Mouse (Mus musculus): ENCODE measurements around the gene Atp5e. TPM values are rescaled to one million over a fixed set of nuclear protein-coding genes. Genes with fewer than 3 reads are reported as not detected.

Atp5e gene
- total RNA-seq (2021), result 100 to 1,000 TPM; 285 to 333 TPM

DNA sequence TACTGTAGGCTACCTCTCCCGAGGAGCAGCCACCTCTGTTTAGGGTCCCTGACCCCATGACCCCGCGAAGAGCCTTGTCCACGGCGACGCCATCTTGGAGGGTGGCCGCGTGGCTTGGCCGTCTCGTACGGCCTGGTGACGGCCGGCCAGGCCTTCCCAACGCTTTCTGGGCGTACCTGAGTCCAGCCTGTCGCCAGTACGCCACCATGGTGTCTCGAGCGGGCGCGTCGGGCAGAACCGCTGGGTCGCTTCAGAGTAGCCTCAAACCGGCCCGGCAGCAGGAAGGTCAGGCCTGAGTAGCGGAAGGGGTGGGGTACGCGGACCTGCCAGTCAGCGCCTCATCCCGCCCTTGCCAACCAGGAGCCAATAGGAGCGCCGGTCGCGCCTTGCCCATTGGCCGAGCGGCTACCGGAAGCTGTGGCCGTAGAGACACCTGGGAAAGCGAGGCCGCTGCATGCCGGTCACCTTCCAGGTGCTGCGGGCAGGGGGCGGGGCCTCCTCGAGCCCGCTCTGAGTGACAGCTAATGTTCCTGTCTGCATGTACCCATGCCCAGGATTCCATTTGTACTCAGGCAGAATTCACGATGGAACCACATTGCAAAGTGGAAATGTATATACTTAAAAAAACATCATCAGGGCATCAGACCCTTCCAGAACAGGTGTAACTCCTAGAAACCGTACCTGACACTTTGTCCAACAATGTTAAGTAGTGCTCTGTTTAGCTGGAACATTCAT is at the start of gene Atp5e:
Gene Atp5e, minus strand, starts transcription at position 317 of the 735 bp plus-strand sequence.
- DNase-seq (ENCODE audit: extremely low spot score in 1 of 2, low spot score in 1 of 2), result peak; percentile 88 to 90

DNA sequence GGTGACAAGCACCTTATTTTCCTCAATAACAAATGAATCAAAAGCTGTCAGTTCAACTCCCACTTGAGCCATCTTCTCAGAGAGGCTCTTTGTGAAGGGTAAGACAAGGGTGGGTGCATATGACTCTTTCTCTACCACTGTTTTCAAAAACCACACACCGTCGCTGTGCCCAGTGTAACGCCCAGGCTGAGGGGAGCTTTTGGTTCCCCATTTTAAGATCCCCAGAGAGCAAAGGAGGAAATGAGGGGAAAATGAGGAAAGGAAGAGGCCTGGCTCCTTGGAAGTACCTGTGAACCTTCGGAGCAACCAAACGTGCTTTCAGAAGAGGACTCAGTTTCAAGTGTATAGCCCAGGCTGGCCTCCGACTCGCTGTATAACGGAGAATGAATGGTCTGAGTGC is 45.9 kb upstream of the Atp5e start:
- DNase-seq (ENCODE audit: extremely low spot score in 1 of 2, low spot score in 1 of 2), result no peak

DNA sequence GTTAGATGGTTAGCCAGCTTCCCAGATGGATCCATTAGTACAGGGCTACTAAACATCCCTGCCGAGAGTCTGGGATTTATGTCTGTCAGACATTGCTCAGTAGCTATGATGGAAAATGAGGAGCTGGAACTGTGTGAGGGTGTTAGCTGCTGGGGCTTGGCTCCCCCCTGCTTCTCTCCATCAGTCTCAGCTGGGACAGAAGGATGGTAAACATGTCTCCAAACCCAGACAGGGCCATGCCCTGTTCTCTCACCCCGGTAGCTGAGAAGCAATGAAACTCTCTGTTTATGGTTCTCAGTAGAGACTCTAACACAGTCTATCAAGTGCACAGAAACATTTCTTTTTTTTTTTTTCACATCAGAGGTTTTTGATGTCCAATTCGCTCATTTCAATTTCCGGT is 44.1 kb upstream of the Atp5e start:
- no peak for DNase-seq (ENCODE audit: extremely low spot score in 1 of 2, low spot score in 1 of 2)

DNA sequence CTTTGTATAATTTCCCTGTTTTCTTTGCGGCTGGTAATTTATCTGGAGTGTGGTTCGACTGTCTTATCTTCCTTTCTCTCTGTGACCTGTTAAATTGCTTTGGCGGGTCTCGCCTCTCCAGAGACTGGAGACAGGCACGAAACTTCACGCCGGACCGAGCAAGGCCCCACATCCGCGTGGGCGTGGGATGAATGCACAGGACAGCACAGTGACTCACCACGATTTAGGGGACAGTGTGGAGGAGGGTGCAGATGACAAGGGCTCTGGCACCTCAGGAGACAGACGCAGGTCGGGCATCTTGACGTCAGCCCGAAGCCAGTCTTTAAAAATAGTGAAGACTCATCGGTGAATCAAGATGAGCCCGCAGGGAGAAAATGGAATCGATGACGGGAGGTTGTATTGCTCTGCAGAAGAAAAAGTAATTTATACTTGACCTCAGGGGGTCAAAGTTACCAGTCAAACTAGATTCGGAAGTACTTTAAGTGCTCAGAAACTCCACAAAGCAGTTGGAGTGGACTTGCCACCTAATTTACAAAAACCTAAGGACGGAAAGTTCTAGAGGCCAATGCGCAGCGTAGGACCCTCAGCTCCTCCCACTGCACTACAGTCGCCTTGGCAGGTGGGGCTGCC is 39.0 kb upstream of the Atp5e start:
- DNase-seq (ENCODE audit: extremely low spot score in 1 of 2, low spot score in 1 of 2), result no peak

DNA sequence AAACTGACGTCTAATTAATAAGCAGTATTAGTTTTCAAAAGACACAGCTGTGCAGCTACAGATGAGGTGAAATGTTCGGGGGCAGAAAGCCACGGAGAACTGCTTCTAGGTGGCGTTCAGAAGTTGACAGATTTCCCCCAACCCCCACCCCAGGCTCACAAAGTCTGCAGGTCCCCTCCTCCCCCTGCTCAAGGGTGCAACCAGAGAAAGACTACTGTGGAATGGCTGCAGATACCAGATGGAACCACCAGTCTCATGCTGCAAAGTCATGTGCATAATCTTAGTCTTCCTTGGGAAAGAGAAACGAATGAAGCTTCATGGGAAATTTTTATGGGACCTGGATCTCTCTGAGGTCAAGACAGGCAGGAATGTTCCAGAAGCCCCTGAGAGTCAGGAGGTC is 38.4 kb upstream of the Atp5e start:
- no peak for DNase-seq (ENCODE audit: extremely low spot score in 1 of 2, low spot score in 1 of 2)

DNA sequence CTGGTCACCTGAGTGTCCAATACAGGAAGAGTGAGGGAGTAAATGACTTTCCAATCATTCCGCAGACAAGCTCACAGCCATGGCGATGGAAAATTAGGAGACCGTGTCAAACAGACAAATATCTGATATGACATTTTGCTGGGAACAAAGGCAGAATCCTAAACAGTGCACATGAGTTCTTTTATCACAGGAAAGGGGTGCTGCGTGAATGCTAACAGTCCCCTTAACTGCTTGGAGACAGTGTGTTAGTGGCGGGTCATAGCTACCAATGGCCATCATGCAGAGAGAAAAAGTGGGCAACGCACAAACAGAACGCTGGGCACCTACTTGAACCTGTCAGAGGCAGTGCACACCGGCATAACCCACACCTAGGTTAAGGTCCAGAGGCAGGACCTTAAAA is 37.6 kb upstream of the Atp5e start:
- no peak for DNase-seq (ENCODE audit: extremely low spot score in 1 of 2, low spot score in 1 of 2)

DNA sequence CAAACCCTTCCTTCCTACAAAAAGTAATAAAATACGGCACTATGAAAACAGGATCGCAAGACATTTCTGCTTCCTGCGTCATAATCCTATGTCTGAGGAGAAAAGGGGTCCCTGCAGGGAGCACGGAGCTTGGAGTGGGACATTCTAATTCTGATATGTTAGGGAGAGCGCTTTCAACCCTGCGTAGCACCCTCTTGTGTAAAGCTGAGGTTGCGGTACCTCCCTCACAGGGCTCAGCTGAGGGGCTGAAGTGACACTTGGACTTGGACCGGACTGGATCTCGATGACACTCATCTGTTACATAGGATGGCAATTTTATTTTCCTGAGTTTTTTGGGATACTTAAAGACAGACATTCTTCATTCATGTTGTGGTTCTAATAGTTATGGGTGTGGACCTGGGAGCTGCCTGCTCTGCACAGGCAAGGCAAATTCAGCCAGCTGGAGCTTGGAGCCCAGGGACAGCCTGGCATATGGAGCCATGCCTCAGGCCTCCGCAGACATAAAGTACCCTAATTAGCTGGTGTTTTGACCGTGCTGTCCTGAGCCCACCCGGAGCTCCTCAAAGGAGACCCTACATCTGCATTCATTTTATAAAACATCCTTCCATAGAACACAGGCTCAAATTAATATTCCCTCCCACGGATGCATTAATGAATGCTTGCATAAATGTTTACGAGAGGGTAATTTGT is 37.1 kb upstream of the Atp5e start:
- DNase-seq (ENCODE audit: extremely low spot score in 1 of 2, low spot score in 1 of 2), result no peak

DNA sequence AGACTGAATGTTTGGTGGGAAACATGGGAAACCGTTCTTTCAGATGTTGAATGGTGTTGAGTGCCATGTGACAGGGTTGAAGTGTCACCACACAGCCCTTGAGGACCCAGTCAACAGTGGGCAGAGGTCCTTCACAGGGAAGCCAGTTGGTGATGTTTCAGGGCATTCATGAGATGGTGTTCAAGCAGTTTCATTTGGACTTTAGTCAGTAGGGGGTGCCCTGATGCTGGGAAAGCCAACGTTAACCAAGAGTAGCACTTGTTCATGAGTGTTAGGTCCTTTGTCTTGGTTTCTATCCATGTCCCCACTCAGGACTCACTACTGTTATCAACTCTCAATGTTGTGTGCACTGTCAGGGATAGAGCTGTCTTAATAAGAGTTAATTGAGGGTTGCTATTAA is 29.0 kb upstream of the Atp5e start:
- peak in 1 of 2 experiments; percentile 17 for DNase-seq (ENCODE audit: extremely low spot score in 1 of 2, low spot score in 1 of 2)

DNA sequence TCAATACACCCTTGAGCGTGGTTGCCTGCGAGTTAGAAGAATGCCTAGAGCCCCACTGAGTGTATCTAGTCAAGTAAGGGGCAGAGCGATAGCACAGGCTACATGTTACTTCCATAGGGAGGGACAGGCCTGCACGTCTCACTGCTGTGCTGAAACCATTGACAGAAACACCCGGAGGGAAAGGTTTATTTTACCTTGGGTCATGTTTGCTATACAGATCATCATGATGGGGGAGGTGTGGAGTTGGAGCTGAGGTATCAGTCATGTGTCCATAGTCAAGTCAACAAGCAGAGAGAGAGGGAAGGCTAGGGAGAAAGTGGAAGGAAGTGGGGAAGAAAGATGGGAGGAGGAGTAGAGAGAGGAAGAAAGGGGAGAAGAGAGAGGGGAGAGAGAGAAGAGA is 23.1 kb upstream of the Atp5e start:
- no peak for DNase-seq (ENCODE audit: extremely low spot score in 1 of 2, low spot score in 1 of 2)

DNA sequence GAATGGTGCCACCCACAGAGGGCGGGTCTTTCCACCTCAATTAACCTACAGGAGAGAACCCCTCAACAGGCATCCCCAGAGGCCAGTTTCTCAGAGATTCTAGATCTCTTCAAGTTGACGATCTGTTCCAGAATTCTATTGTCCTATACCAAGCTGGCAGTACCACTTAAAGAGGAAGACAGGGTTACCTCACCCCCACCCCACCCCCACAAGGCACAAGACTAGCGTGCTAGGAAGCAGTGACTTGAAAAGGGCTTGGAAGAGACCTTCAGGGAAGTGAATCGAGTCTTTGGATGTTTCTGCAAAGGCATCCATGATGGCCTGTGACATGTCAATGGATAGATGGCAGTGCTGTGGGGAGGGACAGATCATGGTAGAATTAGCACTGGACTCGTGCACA is 14.8 kb upstream of the Atp5e start:
- DNase-seq (ENCODE audit: extremely low spot score in 1 of 2, low spot score in 1 of 2), result no peak

DNA sequence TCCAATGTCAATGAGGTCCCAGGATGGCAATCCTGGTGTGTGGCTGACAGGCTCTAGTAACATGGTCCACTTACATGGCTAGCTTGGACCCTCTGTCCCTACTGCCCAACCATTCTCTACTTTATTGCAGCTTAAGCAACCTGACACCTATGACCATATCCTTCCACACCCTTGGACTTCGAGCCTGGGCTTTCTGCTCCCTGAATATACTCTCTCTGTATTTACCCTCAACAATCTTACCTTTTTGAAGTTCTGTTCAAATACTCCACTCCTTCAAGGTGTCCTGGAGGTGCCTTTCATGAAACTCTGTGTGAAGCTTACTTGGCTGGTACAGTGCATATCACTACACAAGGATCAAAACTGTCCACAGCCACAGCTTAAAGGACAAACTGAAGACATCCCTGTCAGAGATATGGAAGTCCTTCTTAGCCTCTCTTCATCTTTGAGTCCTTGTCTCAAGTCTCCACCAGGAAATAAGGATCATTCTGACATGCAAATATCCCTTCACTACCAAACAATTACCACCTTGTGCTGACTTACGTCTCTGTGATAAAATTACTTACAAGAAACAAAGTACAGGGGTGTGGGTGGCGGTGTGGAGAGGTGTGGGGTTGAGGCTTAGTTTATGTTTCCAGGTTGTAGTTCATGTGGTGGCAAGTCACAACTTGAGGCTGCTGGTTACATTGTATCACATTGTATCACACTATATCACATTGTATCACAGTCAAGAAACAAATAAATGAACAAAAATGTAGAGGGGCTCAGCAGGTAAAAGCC is 13.8 kb upstream of the Atp5e start:
- no peak for DNase-seq (ENCODE audit: extremely low spot score in 1 of 2, low spot score in 1 of 2)

DNA sequence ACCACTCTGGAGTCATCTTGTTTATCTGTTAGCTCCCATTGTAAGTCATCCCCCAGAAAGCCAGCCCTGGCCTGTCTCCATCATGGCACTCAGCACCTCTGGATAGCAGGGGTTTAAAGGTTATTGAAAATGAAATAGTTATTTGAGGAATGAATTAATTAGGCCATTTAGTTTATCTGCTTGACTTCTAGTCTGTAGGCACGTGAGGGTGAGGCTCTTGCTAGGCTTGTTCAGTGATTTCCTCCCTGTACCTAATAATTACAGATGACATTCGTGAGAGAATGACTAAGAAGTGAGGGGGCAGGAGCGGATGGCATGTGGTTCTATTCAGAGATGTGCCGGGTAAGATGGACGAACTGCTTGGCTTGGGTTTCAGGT is 9.6 kb upstream of the Atp5e start:
- no peak for DNase-seq (ENCODE audit: extremely low spot score in 1 of 2, low spot score in 1 of 2)

DNA sequence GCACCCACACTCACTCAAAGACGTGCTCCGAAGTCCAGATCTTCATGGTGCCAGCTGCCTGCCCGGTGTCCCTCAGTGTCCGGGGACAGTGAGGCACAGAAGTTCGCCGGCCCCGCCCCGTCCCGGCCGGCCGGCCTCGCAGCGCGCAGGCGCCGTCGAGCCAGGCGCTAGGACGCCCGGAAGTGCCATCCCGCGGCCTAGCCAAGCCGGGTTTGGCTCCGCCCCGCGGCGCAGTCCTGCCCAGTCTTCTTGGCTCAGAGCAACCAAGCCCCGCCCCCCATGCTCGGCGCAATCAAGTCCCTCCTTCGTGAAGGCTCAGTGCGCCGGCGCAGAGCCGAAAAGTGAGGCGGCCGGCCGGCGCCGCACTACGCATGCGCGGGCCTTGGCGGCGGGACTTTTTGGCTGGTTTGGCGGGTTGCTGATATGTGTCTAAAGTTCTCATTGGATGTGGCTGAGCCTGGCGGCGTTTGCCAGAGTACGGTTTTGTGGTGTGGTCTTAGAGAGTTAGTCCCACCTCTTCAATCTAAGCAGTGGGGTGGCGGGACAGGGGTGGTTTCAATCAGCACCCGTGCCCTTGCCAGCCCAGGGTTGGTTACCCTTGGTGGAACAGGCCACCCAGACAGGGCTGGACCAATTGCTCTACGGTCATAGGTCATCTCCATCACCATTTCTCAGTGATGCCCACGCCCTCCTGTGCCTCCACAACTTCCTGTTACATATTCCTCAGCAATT is 9.1 kb upstream of the Atp5e start, which contains the start of gene Prelid3b:
Gene Prelid3b, minus strand, starts transcription at position 264 of the 732 bp plus-strand sequence.
- DNase-seq (ENCODE audit: extremely low spot score in 1 of 2, low spot score in 1 of 2), result peak; percentile 97 to 98

DNA sequence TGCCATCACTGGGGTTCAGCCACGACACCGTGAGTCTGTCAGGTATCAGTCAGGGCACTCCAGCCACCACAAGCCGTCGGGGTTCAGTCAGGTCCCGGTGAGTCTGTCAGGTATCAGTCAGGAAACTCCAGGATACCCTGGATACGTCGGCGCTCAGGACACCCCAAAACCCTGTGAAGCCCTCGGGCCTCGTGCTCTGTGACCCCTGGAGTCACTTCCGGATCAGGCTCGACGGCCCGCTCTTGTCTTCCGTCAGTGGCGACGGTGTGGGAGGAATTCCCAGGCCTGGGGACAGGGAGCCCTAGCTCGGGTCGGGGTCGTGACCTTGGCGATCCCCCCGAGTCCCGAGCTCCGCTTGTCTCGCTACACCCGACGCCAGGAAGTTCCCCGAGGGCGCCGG is 8.5 kb upstream of the Atp5e start:
- DNase-seq (ENCODE audit: extremely low spot score in 1 of 2, low spot score in 1 of 2), result no peak

DNA sequence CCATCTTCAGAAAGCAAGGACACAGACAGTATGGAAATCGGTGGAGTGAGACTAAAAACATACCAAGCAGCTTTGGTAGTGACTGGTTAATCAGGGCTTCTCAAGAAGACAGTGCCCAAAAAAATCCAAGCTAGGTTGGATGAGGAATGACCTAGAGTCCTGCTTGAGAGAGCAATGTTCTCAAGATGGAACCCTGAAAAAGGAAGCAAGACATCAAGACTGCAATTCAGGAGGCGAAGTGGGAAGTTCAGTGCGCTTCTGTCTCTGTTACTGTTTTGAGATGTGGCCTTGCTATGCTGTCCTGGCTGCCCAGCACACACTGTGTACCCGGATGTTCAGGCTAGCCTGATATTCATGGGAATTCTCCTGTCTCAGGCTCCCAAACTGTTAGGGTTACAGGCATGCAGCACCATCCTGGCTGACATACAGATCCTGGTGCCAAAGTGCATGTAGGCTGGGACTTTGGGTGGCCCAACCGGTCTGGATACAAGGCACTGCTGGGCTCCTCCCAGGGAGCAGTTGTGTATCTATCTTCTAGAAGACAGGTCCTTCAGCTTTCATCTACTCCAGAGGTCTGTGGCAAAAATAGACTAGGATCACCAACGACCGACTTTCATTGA is 7.0 kb upstream of the Atp5e start:
- DNase-seq (ENCODE audit: extremely low spot score in 1 of 2, low spot score in 1 of 2), result no peak

DNA sequence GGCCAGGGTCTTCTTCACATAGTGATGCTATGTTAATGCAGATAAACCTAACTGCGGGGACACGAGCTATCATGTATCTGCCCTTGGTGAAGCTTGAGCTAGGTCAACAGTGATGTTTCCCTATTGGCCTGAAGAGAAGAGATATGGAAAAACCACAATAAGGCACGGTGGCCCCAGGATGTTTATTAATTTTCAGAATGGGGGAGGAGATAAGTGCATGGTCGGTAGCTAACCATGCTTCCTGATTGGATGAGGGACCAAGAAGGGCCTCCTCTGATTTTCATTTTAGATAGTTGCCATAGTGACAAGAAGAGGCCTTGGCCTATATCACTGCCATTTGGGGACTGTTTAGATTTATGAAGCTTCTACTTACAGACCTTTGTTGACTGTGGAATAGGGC is 6.4 kb upstream of the Atp5e start:
- no peak for DNase-seq (ENCODE audit: extremely low spot score in 1 of 2, low spot score in 1 of 2)

DNA sequence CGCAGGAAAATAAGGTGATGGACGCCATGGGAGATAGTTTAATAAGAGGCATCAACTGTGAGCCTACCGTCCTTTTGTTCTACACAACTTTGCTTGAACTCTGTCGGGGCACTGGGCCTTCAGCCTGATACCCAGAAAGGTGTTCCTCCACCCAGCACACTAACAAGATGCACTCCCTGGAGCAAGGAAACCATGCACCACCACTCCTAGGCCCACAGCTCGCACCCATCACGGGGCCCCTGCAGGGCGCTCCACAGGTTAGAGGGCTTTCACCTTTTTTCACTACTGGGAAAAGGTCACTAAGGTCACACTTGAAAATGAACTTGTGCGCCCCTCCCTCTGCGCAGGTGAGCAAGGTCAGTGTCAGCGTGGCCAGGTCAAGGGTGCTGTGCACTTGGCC is 535 bp downstream of the Atp5e start:
- DNase-seq (ENCODE audit: extremely low spot score in 1 of 2, low spot score in 1 of 2), result peak in 1 of 2 experiments; percentile 21

DNA sequence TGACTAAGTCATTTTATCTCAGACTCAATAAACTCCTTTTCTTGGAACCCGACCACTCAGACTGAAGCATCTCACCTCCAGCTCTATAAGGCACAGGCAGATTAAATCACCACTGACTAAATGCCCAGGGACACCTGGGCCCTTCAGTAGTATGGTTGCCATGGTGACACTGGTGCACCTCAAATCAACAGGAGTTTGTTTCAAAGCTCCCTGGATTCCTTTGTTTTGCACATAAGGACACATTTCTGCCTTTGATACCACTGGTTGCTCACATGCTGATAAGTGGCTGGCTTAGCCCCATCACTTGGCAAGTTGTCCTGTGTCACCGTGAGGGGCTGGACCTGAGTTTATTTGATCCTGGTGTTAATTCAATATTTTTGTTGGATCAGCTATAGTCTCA is 4.5 kb downstream of the Atp5e start:
- DNase-seq (ENCODE audit: extremely low spot score in 1 of 2, low spot score in 1 of 2), result no peak

DNA sequence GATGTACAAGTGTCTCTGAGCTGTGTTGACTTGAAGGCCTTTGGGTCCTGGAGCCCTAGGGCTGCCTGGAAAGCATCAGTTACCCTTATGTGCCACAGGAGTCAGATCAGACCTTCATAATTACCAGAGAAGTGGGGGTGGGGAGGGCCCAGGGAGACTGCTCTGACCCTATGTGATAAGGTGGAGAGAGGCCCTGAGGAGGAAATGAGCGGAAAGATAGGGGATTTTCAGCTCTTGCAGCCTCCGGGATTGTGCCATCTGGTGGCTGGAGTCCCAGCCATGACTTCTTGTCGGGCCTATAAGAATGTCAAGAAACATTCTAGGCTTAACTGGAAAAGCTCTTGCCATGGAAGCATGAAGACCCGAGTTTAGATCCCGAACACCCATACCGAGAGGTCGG is 10.2 kb downstream of the Atp5e start:
- no peak for DNase-seq (ENCODE audit: extremely low spot score in 1 of 2, low spot score in 1 of 2)

DNA sequence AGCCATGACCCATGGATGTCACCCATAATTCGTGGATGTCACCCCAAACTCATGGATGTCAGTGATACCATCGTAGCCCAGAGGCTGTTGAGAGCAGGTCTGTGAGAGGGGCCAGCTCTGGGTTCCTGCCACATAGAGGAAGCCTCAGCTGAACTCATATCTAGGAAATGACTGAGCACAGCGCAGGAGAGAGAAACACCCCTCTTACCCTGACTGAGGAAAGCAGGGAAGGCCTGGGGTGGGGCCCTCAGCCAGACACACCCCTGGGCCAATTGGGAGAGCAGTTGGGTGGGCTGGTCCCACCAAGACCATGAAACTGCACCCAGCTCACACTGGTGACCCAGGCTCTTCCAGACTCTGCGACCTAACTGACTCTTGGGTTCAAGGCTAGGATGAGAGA is 13.6 kb downstream of the Atp5e start, which contains the start of gene Tubb1:
Gene Tubb1, plus strand, starts transcription at position 343 of the 400 bp plus-strand sequence.
- DNase-seq (ENCODE audit: extremely low spot score in 1 of 2, low spot score in 1 of 2), result no peak

Measured in layer of hippocampus, postnatal 25 days (tissue).